Mouse (Mus musculus): ENCODE measurements around the gene Pde10a.
A peak's percentile ranks its signal among the peaks of the same experiment; 100 is the strongest.

The Pde10a gene

GRCm38 (mm10) chr17:8525971-8526740, 984 bp downstream of the Pde10a start:
- no peak for DNase-seq (ENCODE audit: low read depth, low spot score)

GRCm38 (mm10) chr17:8526815-8527261, 1.7 kb downstream of the Pde10a start:
- DNase-seq (ENCODE audit: low read depth, low spot score), result no peak

- no peak for DNase-seq (ENCODE audit: low read depth, low spot score)
Measured at GRCm38 (mm10) chr17:8528641-8529040, 3.5 kb downstream of the Pde10a start.

GRCm38 (mm10) chr17:8532609-8533008, 7.4 kb downstream of the Pde10a start:
- no peak for DNase-seq (ENCODE audit: low read depth, low spot score)

GRCm38 (mm10) chr17:8533828-8534227, 8.7 kb downstream of the Pde10a start:
- peak; percentile 47 for DNase-seq (ENCODE audit: low read depth, low spot score)

- no peak for DNase-seq (ENCODE audit: low read depth, low spot score)
Measured at GRCm38 (mm10) chr17:8536522-8536921, 11.3 kb downstream of the Pde10a start.

- DNase-seq (ENCODE audit: low read depth, low spot score), result no peak
Measured at GRCm38 (mm10) chr17:8538102-8538501, 12.9 kb downstream of the Pde10a start.

- peak; percentile 38 for DNase-seq (ENCODE audit: low read depth, low spot score)
Measured at GRCm38 (mm10) chr17:8541974-8542538, 16.9 kb downstream of the Pde10a start.

GRCm38 (mm10) chr17:8546366-8546765, 21.2 kb downstream of the Pde10a start:
- DNase-seq (ENCODE audit: low read depth, low spot score), result no peak

GRCm38 (mm10) chr17:8548733-8549132, 23.6 kb downstream of the Pde10a start:
- no peak for DNase-seq (ENCODE audit: low read depth, low spot score)

- DNase-seq (ENCODE audit: low read depth, low spot score), result no peak
Measured at GRCm38 (mm10) chr17:8551641-8552040, 26.5 kb downstream of the Pde10a start.

- DNase-seq (ENCODE audit: low read depth, low spot score), result no peak
Measured at GRCm38 (mm10) chr17:8552346-8553035, 27.3 kb downstream of the Pde10a start.

GRCm38 (mm10) chr17:8553601-8554000, 28.4 kb downstream of the Pde10a start:
- no peak for DNase-seq (ENCODE audit: low read depth, low spot score)

GRCm38 (mm10) chr17:8554219-8554618, 29.0 kb downstream of the Pde10a start:
- no peak for DNase-seq (ENCODE audit: low read depth, low spot score)

- DNase-seq (ENCODE audit: low read depth, low spot score), result no peak
Measured at GRCm38 (mm10) chr17:8555785-8556184, 30.6 kb downstream of the Pde10a start.

- DNase-seq (ENCODE audit: low read depth, low spot score), result no peak
Measured at GRCm38 (mm10) chr17:8556223-8556622, 31.1 kb downstream of the Pde10a start.

GRCm38 (mm10) chr17:8557926-8558325, 32.8 kb downstream of the Pde10a start:
- DNase-seq (ENCODE audit: low read depth, low spot score), result no peak

- no peak for DNase-seq (ENCODE audit: low read depth, low spot score)
Measured at GRCm38 (mm10) chr17:8562101-8562885, 37.1 kb downstream of the Pde10a start.

- no peak for DNase-seq (ENCODE audit: low read depth, low spot score)
Measured at GRCm38 (mm10) chr17:8562886-8563280, 37.7 kb downstream of the Pde10a start.

- no peak for DNase-seq (ENCODE audit: low read depth, low spot score)
Measured at GRCm38 (mm10) chr17:8566850-8567249, 41.7 kb downstream of the Pde10a start, which contains the start of gene Gm17087. Gene Gm17087 (minus strand): TSS chr17:8566950.

- no peak for DNase-seq (ENCODE audit: low read depth, low spot score)
Measured at GRCm38 (mm10) chr17:8573542-8574260, 48.5 kb downstream of the Pde10a start.
